Mouse (Mus musculus): Measurements from ENCODE around the gene Rhoh.

The Rhoh gene

DNA sequence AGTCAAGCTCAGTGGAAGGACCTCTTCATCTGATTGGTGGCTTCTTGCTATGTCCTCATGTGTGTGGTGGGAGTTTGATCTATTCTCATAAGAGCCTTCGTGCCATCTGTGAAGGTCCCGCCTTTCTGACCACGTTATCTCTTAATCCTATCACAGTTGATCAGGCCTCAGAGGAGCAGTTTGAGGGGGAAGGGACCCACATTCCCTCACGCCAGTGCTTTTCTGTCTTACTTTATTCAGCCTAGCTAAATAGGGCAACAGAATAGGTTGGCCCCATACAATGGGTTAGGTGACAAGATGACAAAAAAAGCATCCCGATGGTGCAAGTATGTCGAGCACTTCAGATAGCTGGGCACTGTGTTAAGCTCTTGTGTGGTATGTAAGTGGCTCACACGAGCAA, 34.8 kb downstream of the Rhoh start:
- DNase-seq: no peak

DNA sequence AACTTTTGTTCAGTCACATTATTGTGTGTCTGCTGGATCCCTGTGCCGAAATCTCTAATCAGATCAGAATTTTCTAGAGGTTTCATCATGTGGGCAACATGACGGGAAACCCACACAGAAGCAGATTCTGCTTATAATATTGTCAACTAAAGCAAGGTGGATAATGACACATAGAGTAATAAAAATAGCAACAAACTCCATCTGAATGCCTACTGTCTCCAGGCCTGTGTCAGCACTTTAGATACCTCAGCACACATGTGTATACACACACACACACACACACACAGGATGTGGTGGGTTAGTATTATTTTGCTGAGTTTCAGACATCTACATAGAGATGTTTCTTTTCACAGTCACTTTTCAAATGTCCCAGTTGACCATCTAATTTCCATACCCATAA, 36.7 kb downstream of the Rhoh start:
- no peak for DNase-seq

GRCm38 (mm10) chr5:65898683-65899082, 37.7 kb downstream of the Rhoh start:
- DNase-seq: no peak

DNA sequence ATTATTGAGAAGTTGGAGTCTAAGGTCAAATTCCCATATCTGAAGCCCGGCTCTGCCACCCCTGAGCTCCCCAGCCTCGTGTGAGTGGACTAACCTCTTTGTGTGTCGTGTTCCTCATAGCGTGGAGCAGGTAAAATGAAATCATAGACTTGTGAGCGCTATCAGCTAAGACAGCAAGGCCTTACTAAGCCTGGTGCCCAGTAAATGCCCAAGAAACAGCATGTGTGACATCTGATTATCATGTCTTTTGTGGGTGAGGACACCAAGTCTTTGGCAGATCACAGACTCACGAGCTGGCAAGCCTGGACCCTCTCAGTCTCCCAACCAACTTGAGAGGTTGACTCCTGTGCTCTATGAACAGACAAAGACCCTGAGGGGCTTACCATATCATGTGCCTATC, 39.1 kb downstream of the Rhoh start:
- DNase-seq: no peak

GRCm38 (mm10) chr5:65900862-65901265, 39.9 kb downstream of the Rhoh start:
- DNase-seq: no peak

DNA sequence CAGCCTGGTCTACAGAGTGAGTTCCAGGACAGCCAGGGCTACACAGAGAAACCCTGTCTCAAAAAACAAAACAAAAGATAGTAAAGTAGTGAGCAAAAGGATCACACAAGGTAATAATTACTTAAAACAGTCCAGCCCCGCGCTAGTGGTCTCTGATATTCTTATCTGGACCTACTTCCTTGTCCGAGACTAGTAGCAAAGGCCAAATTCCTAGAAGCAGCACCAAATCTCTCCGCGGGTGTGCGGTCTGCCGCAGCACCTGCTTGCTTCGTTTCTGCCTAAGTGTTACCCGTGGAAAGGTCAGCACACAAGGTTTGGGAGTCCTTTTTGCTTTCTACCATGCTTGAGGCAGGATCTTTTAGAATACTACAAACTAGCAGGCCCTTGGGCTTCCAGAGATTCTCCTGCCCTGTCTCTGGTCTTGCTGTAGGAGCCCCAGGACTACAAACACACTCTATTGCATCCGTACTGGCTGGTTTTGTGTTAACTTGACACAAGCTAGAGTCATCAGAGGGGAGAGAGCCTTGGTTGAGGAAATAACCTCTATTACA, 40.9 kb downstream of the Rhoh start:
- DNase-seq: no peak

GRCm38 (mm10) chr5:65902811-65903210, 41.8 kb downstream of the Rhoh start:
- DNase-seq: no peak

DNA sequence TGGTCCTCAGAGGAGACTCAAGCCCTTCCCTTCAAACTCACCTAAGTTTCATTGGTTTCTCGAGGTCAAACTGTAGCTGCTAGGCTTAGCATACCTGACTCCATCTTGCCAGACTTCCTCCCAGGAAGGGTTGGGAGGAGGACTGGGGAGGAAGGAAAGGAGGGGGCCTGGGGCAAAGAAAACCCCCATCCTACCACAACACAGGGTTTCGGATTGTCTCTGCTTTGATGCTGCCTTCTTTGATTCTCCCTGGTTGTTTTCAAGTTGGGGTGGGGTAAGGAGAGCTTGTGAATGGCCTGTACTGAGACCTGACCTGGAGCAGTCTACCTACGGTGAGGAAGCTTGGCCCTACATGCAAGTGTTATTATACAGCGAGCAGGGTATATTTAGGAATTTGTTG, 43.5 kb downstream of the Rhoh start:
- no peak for DNase-seq

- no peak for DNase-seq
These were observed 47.7 kb downstream of the Rhoh start for GRCm38 (mm10) chr5:65908751-65909150.

GRCm38 (mm10) chr5:65909321-65909720, 48.3 kb downstream of the Rhoh start:
- no peak for DNase-seq

- no peak for DNase-seq
These were observed 49.4 kb downstream of the Rhoh start for GRCm38 (mm10) chr5:65910398-65910797.

- no peak for DNase-seq
These were observed 50.7 kb downstream of the Rhoh start for GRCm38 (mm10) chr5:65911676-65912075.

GRCm38 (mm10) chr5:65912201-65912600, 51.2 kb downstream of the Rhoh start:
- DNase-seq: no peak

DNA sequence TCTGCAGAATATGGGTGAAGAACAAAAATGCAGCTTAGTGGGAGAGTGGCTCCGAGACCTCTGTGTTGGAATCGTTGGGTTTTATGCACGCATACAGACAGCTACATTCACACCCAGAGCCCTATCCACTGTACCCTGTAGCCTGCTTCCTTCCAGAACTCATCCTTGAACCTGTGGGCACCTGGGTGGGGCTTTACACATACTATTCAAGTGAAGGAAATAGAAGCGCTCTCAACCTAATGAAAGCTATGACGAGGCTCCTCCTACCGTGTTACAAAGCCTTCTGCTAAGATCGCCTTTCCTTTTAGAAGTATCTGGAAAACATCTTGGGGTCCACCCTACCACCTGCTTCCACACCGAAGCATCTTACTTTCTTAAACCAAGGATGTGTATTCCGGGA, 52.1 kb downstream of the Rhoh start:
- no peak for DNase-seq

- DNase-seq: no peak
These were observed 53.3 kb downstream of the Rhoh start for GRCm38 (mm10) chr5:65914342-65914741.

GRCm38 (mm10) chr5:65916930-65917329, 55.9 kb downstream of the Rhoh start:
- DNase-seq: no peak

GRCm38 (mm10) chr5:65918601-65919000, 57.6 kb downstream of the Rhoh start:
- no peak for DNase-seq

DNA sequence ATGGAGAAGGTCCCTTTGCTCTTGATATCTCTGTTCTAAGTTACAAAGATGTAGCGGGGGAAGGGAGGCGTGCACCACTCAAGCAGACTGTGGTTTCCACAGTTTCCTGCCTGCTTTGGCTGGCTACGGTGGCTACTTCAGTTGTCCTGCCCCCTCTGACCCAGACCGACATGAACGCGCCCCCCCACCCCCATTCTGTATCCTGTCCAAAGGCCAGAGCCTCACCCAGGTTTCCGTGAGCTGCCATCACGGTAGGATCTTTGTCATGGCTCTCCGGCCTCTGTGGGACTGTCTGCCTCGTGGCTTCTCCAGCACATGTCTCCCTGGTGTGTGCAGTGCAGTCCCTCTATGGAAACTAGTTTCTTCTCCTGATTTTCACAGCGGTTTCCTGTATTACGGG, 58.3 kb downstream of the Rhoh start:
- peak; percentile 18 to 49 for DNase-seq

DNA sequence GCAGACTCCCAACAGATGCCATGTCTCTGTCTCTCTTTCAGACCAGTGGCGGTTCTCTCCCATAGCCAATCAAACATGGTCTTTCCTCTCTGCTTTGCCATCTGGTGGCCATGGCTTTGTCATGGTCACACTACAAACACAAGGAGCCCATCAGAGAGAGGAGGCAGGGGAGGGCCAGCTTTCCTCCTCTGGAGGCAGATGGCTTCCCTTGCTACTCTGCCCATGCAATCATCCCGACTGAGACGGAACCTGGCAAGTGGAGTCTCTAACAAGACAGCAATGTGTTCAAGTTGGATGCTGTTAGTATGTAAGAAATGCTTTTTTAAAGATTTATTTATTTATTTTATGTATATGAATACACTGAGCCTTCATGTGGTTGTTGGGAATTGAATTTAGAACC, 58.9 kb downstream of the Rhoh start:
- DNase-seq: no peak

DNA sequence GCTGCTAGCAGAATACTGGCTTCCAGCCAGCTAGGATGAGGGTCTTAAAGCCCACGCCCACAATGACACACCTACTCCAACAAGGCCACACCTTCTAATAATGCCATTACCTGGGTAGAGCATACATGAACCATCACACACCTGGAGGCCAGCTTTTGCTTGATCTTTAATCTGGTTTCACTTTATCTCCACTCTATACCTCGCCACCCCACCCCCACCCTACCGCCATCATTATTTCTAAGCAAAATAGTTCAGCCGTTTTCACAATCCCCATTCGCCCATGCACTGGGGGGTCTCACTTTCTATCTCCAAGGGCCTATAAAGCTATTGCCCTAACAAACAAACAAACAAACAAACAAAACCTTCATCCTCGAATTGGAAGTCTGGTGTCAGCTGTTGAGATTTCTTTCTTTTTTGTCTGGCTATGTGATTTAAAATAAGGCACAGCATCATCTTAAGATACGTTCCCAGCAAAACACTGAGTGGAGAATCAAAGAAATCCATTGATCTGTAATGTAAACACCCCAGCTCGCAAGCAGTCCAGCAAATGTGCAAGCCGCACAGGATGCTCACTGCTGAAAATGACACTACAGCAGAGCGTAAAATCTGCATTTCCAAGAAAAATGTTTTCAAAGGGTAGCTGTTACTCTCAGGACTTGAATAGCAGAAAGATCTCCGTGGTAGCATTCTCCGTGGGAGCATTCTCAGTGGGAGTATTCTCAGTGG, 59.9 kb downstream of the Rhoh start:
- no peak for DNase-seq

DNA sequence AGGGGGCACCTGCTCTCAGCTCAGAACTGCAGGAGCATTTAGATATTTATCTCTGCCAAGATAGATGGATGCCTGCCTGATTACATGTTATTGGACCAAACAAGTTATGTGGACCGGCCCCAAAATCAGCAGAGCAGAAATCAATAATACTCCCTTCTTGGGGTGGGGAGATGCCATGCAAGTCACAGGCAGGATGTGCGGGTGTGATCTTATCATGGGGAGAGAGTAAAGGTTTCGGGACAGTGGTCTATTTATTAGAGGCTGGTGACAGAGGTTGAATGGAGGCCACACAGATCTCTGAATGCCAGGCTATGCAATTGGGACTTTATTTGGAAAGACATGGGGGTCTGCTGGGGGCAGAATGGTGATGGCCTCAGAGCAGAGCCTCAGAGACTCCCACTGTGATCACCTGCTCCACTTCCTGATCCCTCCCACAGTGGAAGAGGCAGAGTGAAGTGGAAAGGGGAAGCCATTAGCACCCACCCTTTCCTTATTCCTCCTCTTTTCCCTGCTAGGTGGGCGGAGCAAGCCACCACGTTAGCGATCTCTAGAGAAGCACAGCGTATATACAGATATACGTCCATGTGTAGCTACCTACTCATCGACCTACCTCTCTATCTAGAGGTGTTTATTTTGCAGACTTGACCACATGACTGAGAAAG, 60.6 kb downstream of the Rhoh start:
- no peak for DNase-seq

DNA sequence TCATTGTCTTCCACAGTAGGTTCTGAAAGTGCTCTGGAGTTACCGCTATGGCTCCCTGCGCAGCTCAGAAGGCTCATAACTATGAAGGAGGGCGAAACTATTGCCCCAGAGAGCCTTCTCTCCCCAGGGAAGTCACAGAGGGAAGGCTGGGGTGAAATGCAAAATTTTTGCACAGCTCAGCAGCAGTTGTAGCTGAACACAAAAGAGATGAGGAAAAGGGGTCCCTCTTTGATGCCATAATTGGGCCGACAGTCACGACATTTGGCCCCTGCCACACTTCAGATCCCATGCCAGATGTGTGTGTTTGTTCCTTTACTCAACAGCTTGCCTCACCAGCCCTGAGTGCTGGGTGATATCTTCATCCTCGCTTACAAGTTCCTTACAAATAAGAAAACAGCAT, 65.7 kb downstream of the Rhoh start:
- no peak for DNase-seq

DNA sequence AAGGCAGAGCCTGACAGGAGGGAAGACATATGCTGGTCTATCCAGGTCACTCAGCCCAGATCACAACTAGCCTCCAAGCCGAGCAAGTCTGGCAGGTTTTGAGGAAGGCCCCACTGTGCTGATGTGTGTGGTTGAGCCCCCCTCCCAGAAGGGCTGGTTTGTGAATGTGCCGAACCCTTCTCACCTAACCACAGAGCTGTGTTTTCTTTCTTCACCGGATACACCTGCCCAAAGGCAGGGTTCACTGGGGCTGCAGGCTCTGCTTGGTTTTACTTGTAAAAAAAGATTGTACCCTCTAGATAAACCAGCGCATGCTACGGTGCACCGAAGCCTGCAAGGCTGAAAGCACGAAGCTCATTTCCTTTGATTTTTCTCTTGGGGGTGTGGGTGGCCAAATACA, 68.1 kb downstream of the Rhoh start:
- no peak for DNase-seq

GRCm38 (mm10) chr5:65930171-65930570, 69.2 kb downstream of the Rhoh start:
- DNase-seq: peak in 1 of 2 experiments; percentile 10

Measured in kidney, postnatal 25 days (tissue).